Mouse (Mus musculus) MEL (cell line): Measurements from ENCODE around the gene Mul1.

Experiments
- CTCF ChIP-seq, 3 experiments: IDR thresholded peaks in 2 of 3; conservative IDR thresholded peaks in 1 of 3; 2 replicates each; pipeline ENCODE4 v1.5.1; 2011 to 2012; ENCODE audit warnings: low read length in 3 of 3, low read depth in 2 of 3, mild to moderate bottlenecking in 2 of 3, improper control_type of control experiment in 1 of 3, inconsistent platforms in 1 of 3, mixed read lengths in 1 of 3, moderate library complexity in 1 of 3; ENCODE audit not compliant: control insufficient read depth in 1 of 3, insufficient read depth in 1 of 3, poor library complexity in 1 of 3, severe bottlenecking in 1 of 3
- GABPA ChIP-seq: IDR thresholded peaks from 2 replicates; pipeline ENCODE4 v1.6.1; 2012; ENCODE audit warnings: low read depth, mild to moderate bottlenecking, inconsistent platforms, low read length, improper control_type of control experiment, moderate library complexity
- POLR2A ChIP-seq, 2 experiments: IDR thresholded peaks; 2 replicates each; pipeline ENCODE4 v1.6.1; 2011 to 2012; ENCODE audit warnings: low read length in 2 of 2, mild to moderate bottlenecking in 2 of 2, control low read depth in 1 of 2, improper control_type of control experiment in 1 of 2, low read depth in 1 of 2, moderate library complexity in 1 of 2; ENCODE audit not compliant: control insufficient read depth in 1 of 2, insufficient read depth in 1 of 2, poor library complexity in 1 of 2
- POLR2AphosphoS5 ChIP-seq: IDR thresholded peaks from 2 replicates; pipeline ENCODE4 v1.6.1; 2012; ENCODE audit warnings: low read depth, borderline replicate concordance, mild to moderate bottlenecking, inconsistent platforms, low read length, moderate library complexity, mixed read lengths
- TAL1 ChIP-seq: IDR thresholded peaks from 2 replicates; pipeline ENCODE4 v1.6.1; 2012; ENCODE audit warnings: mild to moderate bottlenecking, inconsistent platforms, low read length, moderate library complexity, mixed read lengths

DNA sequence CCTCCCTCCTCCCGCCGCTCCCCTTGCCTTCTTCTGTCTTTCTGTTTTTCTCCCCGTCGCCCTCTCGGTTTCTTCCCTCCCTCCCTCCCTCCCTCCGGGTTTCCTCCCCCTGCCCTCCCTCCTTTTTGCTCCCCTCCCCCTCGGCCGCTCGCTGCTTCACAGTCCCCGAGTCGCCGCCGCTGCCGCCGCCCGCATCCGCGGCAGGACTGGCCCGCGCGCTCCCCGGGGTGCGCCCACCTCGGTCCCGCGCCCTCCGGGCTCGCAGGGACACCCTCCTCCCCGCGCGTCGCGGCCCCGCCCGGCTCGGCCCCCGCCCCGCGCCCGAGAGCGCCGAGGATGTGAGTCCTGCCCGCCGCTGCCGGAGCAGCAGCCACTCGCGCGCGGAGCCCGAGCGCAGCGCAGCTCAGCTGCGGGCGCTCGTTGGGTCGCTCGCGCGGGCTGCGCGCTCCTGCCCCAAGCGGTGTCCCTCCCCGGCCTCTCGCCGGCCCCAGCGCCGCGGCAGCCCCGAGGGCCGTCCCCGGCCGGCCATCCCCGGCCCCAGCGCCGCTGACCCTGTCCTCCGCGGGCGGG is 20.2 kb downstream of the Mul1 start:
- TF ChIP-seq POLR2A (IDR thresholded peaks at IDR 0.05; ENCODE audit: control insufficient read depth in 1 of 2, insufficient read depth in 1 of 2, low read depth in 1 of 2, low read length in 2 of 2, poor library complexity in 1 of 2) = no peak
- TF ChIP-seq CTCF (IDR thresholded peaks at IDR 0.05 in 2 of 3, conservative IDR thresholded peaks at IDR 0.05 in 1 of 3; ENCODE audit: control insufficient read depth in 1 of 3, insufficient read depth in 1 of 3, low read depth in 2 of 3, low read length in 3 of 3, poor library complexity in 1 of 3, severe bottlenecking in 1 of 3) = no peak
- no peak for TF ChIP-seq GABPA
- no peak for TF ChIP-seq TAL1
- no peak for TF ChIP-seq POLR2AphosphoS5
